Comparison of ENCODE assay signal across 10 mouse cellular contexts in the genomic region with DNA sequence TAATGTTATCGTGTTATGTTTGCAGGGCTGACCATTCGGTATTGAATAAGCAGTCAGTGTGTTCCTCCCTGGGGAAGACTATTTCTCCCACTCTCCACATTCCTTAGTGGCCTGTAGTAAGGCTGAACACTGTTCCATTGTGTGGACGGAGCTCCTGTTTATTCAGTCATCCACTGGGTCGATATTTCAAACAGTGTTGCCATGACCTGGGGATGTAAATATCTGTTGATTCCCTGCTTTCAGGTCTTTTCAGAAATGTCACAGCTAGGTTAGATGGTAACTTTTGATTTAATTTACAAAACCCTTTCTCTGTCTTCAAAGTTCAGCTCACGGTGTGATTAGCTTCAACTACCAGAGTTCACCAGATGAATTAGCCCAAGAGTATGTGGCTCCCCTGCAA.
DNase-seq lines count a peak whose midpoint lies in the region; ATAC-seq lines count a peak whose summit lies in the region.
"Had no signal": no experiment of that assay in that cellular context is flagged by ENCODE, and none has a peak within 500 bp of the region (broad histone marks: within the 10 kb centered on the region; RNA-seq: fewer than 3 reads in every experiment).

No protein-coding gene starts in this region.

- H3K4me3 ChIP-seq in intestine, embryonic 14.5 days (ENCODE audit: low read depth, low read length) = no peak overlapping the region
- H3K4me3 ChIP-seq in intestine, embryonic 16.5 days (ENCODE audit: low read length) = no peak overlapping the region
- no peak overlapping the region for H3K4me3 ChIP-seq in embryonic facial prominence, embryonic 13.5 days
- no peak overlapping the region for H3K4me3 ChIP-seq in hindbrain, embryonic 16.5 days (ENCODE audit: low read length)
- no peak overlapping the region for H3K4me3 ChIP-seq in midbrain, embryonic 15.5 days

- H3K27me3 ChIP-seq in intestine, embryonic 14.5 days (replicated peaks; ENCODE audit: control insufficient read depth, insufficient read depth, low read length) = no peaks in the 10 kb centered on the region
- H3K27me3 ChIP-seq in intestine, embryonic 16.5 days (replicated peaks; ENCODE audit: control insufficient read depth, insufficient read depth, low read length) = no peaks in the 10 kb centered on the region
- H3K27me3 ChIP-seq in embryonic facial prominence, embryonic 13.5 days = no peaks in the 10 kb centered on the region
- no peaks in the 10 kb centered on the region for H3K27me3 ChIP-seq in hindbrain, embryonic 16.5 days (replicated peaks; ENCODE audit: control insufficient read depth, insufficient read depth, low read length)
- H3K27me3 ChIP-seq in midbrain, embryonic 15.5 days (replicated peaks) = no peaks in the 10 kb centered on the region

- H3K36me3 ChIP-seq in intestine, embryonic 14.5 days (ENCODE audit: control insufficient read depth, insufficient read depth, low read length) = no peaks in the 10 kb centered on the region
- H3K36me3 ChIP-seq in intestine, embryonic 16.5 days (ENCODE audit: control insufficient read depth, insufficient read depth, low read length) = no peaks in the 10 kb centered on the region
- H3K36me3 ChIP-seq in embryonic facial prominence, embryonic 13.5 days = no peaks in the 10 kb centered on the region
- no peaks in the 10 kb centered on the region for H3K36me3 ChIP-seq in hindbrain, embryonic 16.5 days (ENCODE audit: control insufficient read depth, insufficient read depth, low read length)
- no peaks in the 10 kb centered on the region for H3K36me3 ChIP-seq in midbrain, embryonic 15.5 days (replicated peaks)

- ATAC-seq in intestine, embryonic 14.5 days (replicated peaks; ENCODE audit: low FRiP score, low TSS enrichment, low read depth) = peak; percentile 63
- no peak for ATAC-seq in intestine, embryonic 16.5 days
- no peak for ATAC-seq in embryonic facial prominence, embryonic 13.5 days (ENCODE audit: insufficient number of reproducible peaks, insufficient read depth, low FRiP score, low TSS enrichment, low read depth)
- peak; percentile 40 for ATAC-seq in hindbrain, embryonic 16.5 days
- ATAC-seq in midbrain, embryonic 15.5 days (replicated peaks) = peak; percentile 50; the same call in 1 of the 2 replicates

- 19% methylated on average over 5 of the region's 5 CpGs for WGBS in intestine, embryonic 14.5 days
- 26% methylated on average over 5 of the region's 5 CpGs for WGBS in intestine, embryonic 16.5 days
- 33% methylated on average over 5 of the region's 5 CpGs for WGBS in embryonic facial prominence, embryonic 13.5 days
- 34% methylated on average over 5 of the region's 5 CpGs for WGBS in hindbrain, embryonic 16.5 days
- 26% methylated on average over 5 of the region's 5 CpGs for WGBS in midbrain, embryonic 15.5 days

- H3K27ac ChIP-seq in intestine, embryonic 14.5 days (ENCODE audit: low read depth) = peak overlapping the region; percentile 71
- no peak overlapping the region; the same call in 1 of the 2 replicates for H3K27ac ChIP-seq in intestine, embryonic 16.5 days (ENCODE audit: low read length)
- H3K27ac ChIP-seq in embryonic facial prominence, embryonic 13.5 days = peak overlapping the region; percentile 84
- H3K27ac ChIP-seq in hindbrain, embryonic 16.5 days (ENCODE audit: low read depth, low read length) = peak overlapping the region; percentile 66; the same call in 1 of the 2 replicates
- H3K27ac ChIP-seq in midbrain, embryonic 15.5 days = peak overlapping the region; percentile 82

- no peak for DNase-seq in intestine, embryonic 14.5 days (ENCODE audit: low spot score)
- DNase-seq in adrenal gland, postnatal 25 days = no peak
- no peak for DNase-seq in left cerebral cortex, adult 18-20 months (ENCODE audit: low spot score in 2 of 2)
- DNase-seq in thymus, postnatal 36 days = no peak
- DNase-seq: B cell, adult 2 months; heart, postnatal 10 days had no signal

- H3K4me2 ChIP-seq in intestine, embryonic 14.5 days (ENCODE audit: low read length) = no peak overlapping the region
- H3K4me2 ChIP-seq in intestine, embryonic 16.5 days (ENCODE audit: low read depth, low read length) = no peak overlapping the region
- no peak overlapping the region for H3K4me2 ChIP-seq in embryonic facial prominence, embryonic 13.5 days
- H3K4me2 ChIP-seq in hindbrain, embryonic 16.5 days (ENCODE audit: low read length) = no peak overlapping the region
- no peak overlapping the region for H3K4me2 ChIP-seq in midbrain, embryonic 15.5 days

- H3K9me3 ChIP-seq in intestine, embryonic 14.5 days (ENCODE audit: control insufficient read depth, low read length) = no peaks in the 10 kb centered on the region
- no peaks in the 10 kb centered on the region for H3K9me3 ChIP-seq in intestine, embryonic 16.5 days (ENCODE audit: control insufficient read depth, low read length)
- H3K9me3 ChIP-seq in embryonic facial prominence, embryonic 13.5 days = no peaks in the 10 kb centered on the region
- H3K9me3 ChIP-seq in hindbrain, embryonic 16.5 days (ENCODE audit: control insufficient read depth, low read length) = no peaks in the 10 kb centered on the region
- H3K9me3 ChIP-seq in midbrain, embryonic 15.5 days = no peaks in the 10 kb centered on the region

- H3K9ac ChIP-seq in intestine, embryonic 14.5 days (ENCODE audit: low read length) = no peak overlapping the region
- H3K9ac ChIP-seq in intestine, embryonic 16.5 days (ENCODE audit: low read depth, low read length) = no peak overlapping the region
- H3K9ac ChIP-seq in embryonic facial prominence, embryonic 13.5 days = no peak overlapping the region
- H3K9ac ChIP-seq in hindbrain, embryonic 16.5 days (ENCODE audit: low read depth, low read length) = no peak overlapping the region
- no peak overlapping the region for H3K9ac ChIP-seq in midbrain, embryonic 15.5 days

- peaks cover 12% of the 10 kb centered on the region; the same call in 1 of the 2 replicates for H3K4me1 ChIP-seq in intestine, embryonic 14.5 days (replicated peaks; ENCODE audit: control insufficient read depth, insufficient read depth, low read length)
- peaks cover 5% of the 10 kb centered on the region for H3K4me1 ChIP-seq in intestine, embryonic 16.5 days (ENCODE audit: control insufficient read depth, insufficient read depth, low read length)
- H3K4me1 ChIP-seq in embryonic facial prominence, embryonic 13.5 days = peaks cover 11% of the 10 kb centered on the region
- peaks cover 4% of the 10 kb centered on the region; the same call in 1 of the 2 replicates for H3K4me1 ChIP-seq in hindbrain, embryonic 16.5 days (ENCODE audit: control insufficient read depth, insufficient read depth, low read depth, low read length)
- H3K4me1 ChIP-seq in midbrain, embryonic 15.5 days = peaks cover 15% of the 10 kb centered on the region

Comparison
In these comparisons a context has a peak if more than half of its experiments do, and no peak if none do; other contexts are left out.
1. ATAC-seq: peak in intestine, embryonic 14.5 days (single experiment), hindbrain, embryonic 16.5 days (single experiment) and midbrain, embryonic 15.5 days (single experiment); none in intestine, embryonic 16.5 days (single experiment) and embryonic facial prominence, embryonic 13.5 days (single experiment).